Mouse (Mus musculus): ENCODE measurements around the gene Eda. TPM values are rescaled to one million over a fixed set of nuclear protein-coding genes. Genes with fewer than 3 reads are reported as not detected.

The Eda gene
- 1.7 and 1.8 TPM in 2 replicates for polyA plus RNA-seq (2014; fragmentation: Nextera tagmentation; extraction: Ambion mirVana)

DNA sequence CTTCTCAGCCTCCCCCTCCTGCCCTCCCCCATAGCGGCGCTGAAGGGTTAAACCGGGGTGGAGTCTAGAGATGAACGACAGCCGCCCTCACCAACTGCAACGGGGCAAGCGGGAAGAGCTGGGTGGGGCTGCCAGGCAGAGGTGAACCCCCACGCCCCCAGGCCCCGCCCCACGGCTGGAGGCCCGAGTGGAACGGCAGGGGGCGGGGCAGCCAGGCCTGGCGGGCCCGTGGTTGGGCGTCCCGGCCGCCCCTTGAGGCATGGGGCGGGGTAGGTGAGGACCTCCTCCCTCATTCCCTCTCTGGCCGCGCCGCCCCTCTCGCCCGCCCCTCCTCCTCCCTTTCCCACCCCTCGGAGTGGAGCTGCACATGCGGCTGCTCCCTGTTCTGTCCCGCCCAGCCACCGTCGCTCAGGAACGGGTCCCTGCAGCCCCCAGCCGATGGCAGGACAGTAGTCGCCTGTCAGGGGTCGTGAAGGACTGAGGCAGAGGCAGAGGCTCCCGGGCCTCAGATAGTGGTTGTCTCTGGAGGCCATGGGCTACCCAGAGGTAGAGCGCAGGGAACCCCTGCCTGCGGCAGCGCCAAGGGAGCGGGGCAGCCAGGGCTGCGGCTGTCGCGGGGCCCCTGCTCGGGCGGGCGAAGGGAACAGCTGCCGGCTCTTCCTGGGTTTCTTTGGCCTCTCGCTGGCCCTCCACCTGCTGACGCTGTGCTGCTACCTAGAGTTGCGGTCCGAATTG is at the start of gene Eda:
TSS of gene Eda (plus strand) at position 357 of the 735 bp plus-strand sequence.
- Histone ChIP-seq H3K9me3 (ENCODE audit: control insufficient read depth, low read length) (no peaks in the 10 kb centered on the region), H3K36me3 (ENCODE audit: control insufficient read depth, insufficient read depth, low read length) (no peaks in the 10 kb centered on the region), H3K4me3 (ENCODE audit: low read depth, low read length) (peak within 1 kb of the TSS; percentile 40), H3K4me2 (ENCODE audit: low read depth, severe bottlenecking) (peak within 1 kb of the TSS; percentile 82), H3K27ac (replicated peaks; ENCODE audit: low read depth, low read length) (no peak within 1 kb of the TSS; the same call in 1 of the 2 replicates), H3K9ac (ENCODE audit: low read length) (peak within 1 kb of the TSS; percentile 34; the same call in 1 of the 2 replicates), H3K27me3 (ENCODE audit: control insufficient read depth, insufficient read depth, low read length) (0 out of 2 replicates have a peak, but pooled peaks cover 5% of the 10 kb centered on the region), H3K4me1 (ENCODE audit: control insufficient read depth, insufficient read depth, low read length) (no peaks in the 10 kb centered on the region)
- DNase-seq (ENCODE audit: low spot score) (peak; percentile 89), ATAC-seq (ENCODE audit: insufficient number of reproducible peaks, low FRiP score, low TSS enrichment, low read depth) (peak; percentile 97)
- 21% methylated on average over 27 of the region's 49 CpGs for WGBS

DNA sequence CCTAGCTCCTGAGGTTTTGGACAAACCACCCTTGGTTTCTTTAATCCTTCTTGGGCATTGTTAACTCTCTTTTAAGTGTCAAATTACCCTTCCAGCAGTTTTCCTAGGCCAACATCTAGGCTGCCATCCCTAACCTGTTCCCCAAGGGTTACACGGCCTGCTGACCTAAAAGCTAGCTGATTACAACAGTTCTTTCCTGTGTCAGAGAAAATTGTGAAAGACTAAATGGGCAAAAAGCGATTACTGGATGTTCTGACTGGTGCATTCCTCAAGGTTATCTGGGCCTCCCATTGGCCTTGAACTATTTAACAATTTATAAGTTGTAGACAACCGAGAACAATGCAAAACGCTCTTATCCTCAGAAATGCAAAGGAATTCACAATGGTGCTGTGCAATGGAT is 14.4 kb upstream of the Eda start:
- no peak for ATAC-seq (ENCODE audit: insufficient number of reproducible peaks, low FRiP score, low TSS enrichment, low read depth)
- no peak overlapping the region for H3K9ac ChIP-seq (ENCODE audit: low read length)
- H3K4me1 ChIP-seq (ENCODE audit: control insufficient read depth, insufficient read depth, low read length), result no peaks in the 10 kb centered on the region
- no peaks in the 10 kb centered on the region for H3K27me3 ChIP-seq (ENCODE audit: control insufficient read depth, insufficient read depth, low read length)
- DNase-seq (ENCODE audit: low spot score), result no peak
- WGBS, result 69% methylated on average over 4 of the region's 4 CpGs
- H3K4me3 ChIP-seq (ENCODE audit: low read depth, low read length), result no peak overlapping the region
- H3K4me2 ChIP-seq (ENCODE audit: low read depth, severe bottlenecking), result no peak overlapping the region
- no peak overlapping the region for H3K27ac ChIP-seq (replicated peaks; ENCODE audit: low read depth, low read length)
- H3K36me3 ChIP-seq (ENCODE audit: control insufficient read depth, insufficient read depth, low read length), result no peaks in the 10 kb centered on the region
- H3K9me3 ChIP-seq (ENCODE audit: control insufficient read depth, low read length), result no peaks in the 10 kb centered on the region

DNA sequence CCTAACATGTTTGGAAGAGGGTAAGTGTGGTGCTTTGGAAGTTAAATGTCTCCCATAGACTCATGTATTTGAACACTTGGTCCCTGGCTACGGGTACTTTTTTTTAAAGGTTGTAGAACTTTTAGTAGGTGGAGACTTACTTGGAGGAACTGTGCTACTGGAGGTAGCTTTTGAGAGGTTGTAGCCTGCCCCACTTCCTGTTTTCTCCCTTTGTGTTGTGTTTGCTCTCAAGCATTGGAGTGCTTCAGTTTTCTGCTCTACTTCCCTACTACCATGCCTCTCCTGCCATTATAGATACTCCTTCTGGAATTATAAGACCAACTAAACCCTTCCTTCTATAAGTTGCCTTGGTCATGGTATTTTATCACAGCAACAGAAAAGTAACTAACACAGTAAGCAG is 5.3 kb upstream of the Eda start:
- WGBS, result 81% methylated on average over 1 of the region's 1 CpGs
- no peak overlapping the region for H3K4me2 ChIP-seq (ENCODE audit: low read depth, severe bottlenecking)
- no peaks in the 10 kb centered on the region for H3K4me1 ChIP-seq (ENCODE audit: control insufficient read depth, insufficient read depth, low read length)
- ATAC-seq (ENCODE audit: insufficient number of reproducible peaks, low FRiP score, low TSS enrichment, low read depth) (no peak), DNase-seq (ENCODE audit: low spot score) (no peak)
- H3K27me3 ChIP-seq (ENCODE audit: control insufficient read depth, insufficient read depth, low read length), result no peaks in the 10 kb centered on the region
- no peaks in the 10 kb centered on the region for H3K9me3 ChIP-seq (ENCODE audit: control insufficient read depth, low read length)
- H3K4me3 ChIP-seq (ENCODE audit: low read depth, low read length), result no peak overlapping the region
- H3K36me3 ChIP-seq (ENCODE audit: control insufficient read depth, insufficient read depth, low read length), result no peaks in the 10 kb centered on the region
- no peak overlapping the region for H3K27ac ChIP-seq (replicated peaks; ENCODE audit: low read depth, low read length)
- no peak overlapping the region for H3K9ac ChIP-seq (ENCODE audit: low read length)

DNA sequence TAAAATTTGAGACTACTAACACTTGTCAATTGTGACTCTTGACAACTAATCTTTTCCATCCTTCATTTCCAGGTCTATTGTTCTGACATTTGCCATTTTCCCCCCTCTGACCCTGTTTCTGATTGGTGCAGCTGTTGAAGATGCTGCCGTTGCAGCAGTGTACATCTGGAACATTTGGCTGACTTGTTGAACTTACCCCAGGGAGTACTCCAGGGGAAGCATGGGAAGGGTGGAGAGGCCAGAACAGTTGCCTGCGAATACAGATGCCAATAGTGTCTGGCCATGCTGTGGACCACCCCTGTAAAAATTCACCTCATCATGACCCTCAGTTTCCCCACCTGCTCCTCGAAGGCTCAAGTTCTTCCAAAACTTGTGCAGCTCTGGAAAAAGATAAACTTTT is 1.0 kb upstream of the Eda start:
- Histone ChIP-seq H3K4me2 (ENCODE audit: low read depth, severe bottlenecking) (no peak overlapping the region), H3K36me3 (ENCODE audit: control insufficient read depth, insufficient read depth, low read length) (no peaks in the 10 kb centered on the region), H3K9me3 (ENCODE audit: control insufficient read depth, low read length) (no peaks in the 10 kb centered on the region), H3K4me1 (ENCODE audit: control insufficient read depth, insufficient read depth, low read length) (no peaks in the 10 kb centered on the region), H3K27ac (replicated peaks; ENCODE audit: low read depth, low read length) (no peak overlapping the region), H3K27me3 (ENCODE audit: control insufficient read depth, insufficient read depth, low read length) (0 out of 2 replicates have a peak, but pooled peaks cover 5% of the 10 kb centered on the region), H3K4me3 (ENCODE audit: low read depth, low read length) (no peak overlapping the region), H3K9ac (ENCODE audit: low read length) (no peak overlapping the region)
- DNase-seq (ENCODE audit: low spot score), result peak; percentile 20
- ATAC-seq (ENCODE audit: insufficient number of reproducible peaks, low FRiP score, low TSS enrichment, low read depth), result no peak
- 46% methylated on average over 3 of the region's 3 CpGs for WGBS

DNA sequence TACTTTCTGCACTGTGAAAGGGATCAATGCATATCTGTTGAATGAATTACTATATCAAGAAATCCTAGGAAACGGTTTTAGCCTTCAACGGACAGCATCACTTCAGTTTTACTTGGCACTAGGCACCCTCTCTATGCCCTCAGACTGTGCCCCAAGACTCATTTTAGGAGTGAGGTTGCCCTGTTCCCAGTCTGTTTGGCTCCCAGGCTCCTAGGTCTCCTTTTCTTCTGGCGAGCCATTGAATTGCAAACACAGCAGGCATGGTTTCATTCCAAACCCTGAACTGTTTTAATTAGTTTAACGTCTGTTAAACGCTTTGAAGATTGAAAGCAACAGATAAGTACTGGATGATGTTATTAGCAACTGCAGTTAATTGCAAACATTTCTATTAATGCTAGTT is 603 bp upstream of the Eda start:
- Histone ChIP-seq H3K4me2 (ENCODE audit: low read depth, severe bottlenecking) (no peak overlapping the region; the same call in 1 of the 2 replicates), H3K4me1 (ENCODE audit: control insufficient read depth, insufficient read depth, low read length) (no peaks in the 10 kb centered on the region), H3K9ac (ENCODE audit: low read length) (no peak overlapping the region), H3K36me3 (ENCODE audit: control insufficient read depth, insufficient read depth, low read length) (no peaks in the 10 kb centered on the region), H3K9me3 (ENCODE audit: control insufficient read depth, low read length) (no peaks in the 10 kb centered on the region), H3K27me3 (ENCODE audit: control insufficient read depth, insufficient read depth, low read length) (0 out of 2 replicates have a peak, but pooled peaks cover 5% of the 10 kb centered on the region), H3K27ac (replicated peaks; ENCODE audit: low read depth, low read length) (no peak overlapping the region), H3K4me3 (ENCODE audit: low read depth, low read length) (no peak overlapping the region)
- 30% methylated on average over 5 of the region's 5 CpGs for WGBS
- ATAC-seq (ENCODE audit: insufficient number of reproducible peaks, low FRiP score, low TSS enrichment, low read depth) (no peak), DNase-seq (ENCODE audit: low spot score) (peak; percentile 22)

DNA sequence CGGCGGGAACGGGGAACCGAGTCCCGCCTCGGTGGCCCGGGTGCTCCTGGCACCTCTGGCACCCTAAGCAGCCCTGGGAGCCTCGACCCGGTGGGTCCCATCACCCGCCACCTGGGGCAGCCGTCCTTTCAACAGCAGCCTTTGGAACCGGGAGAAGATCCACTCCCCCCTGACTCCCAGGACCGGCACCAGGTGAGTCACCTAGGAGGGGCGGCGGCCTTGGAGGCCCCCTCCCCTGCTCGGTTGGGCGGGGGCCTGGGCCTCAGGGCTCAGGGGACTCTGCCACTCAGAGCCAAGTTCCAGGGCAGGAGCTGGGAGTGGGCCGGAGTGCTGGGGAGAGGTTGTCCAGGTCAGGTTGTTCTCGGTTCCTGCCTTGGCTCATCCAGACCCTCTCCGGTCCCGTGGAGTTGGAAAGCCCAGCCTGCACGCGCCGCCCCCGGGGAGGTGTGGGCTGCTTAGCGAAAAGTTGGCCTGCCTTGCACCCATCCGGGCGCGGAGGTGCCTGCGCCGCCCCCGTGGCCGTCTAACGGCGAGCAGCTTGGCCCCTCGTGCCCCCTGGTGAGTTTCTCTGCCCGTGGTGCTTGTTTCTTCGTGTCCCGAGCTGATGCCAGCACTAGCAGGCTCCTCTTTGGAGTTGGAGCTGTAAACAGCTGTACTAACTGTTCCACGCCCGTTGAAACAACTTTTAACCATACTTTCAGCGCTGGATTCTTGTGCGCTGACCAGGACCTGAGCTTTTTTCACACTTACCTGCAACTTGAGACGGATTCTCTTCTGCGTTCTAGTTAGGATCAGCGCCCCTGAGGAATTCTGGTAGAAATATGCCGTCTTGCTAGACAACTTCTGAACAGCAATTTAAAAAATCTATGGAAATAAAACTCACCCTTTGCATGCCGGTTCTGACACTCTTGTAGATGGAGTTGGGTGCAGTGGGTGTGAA is 849 bp downstream of the Eda start:
- 0 out of 2 replicates have a peak, but pooled peaks cover 5% of the 10 kb centered on the region for H3K27me3 ChIP-seq (ENCODE audit: control insufficient read depth, insufficient read depth, low read length)
- no peak overlapping the region; the same call in 1 of the 2 replicates for H3K27ac ChIP-seq (replicated peaks; ENCODE audit: low read depth, low read length)
- H3K4me3 ChIP-seq (ENCODE audit: low read depth, low read length), result peak overlapping the region; percentile 40
- H3K9me3 ChIP-seq (ENCODE audit: control insufficient read depth, low read length), result no peaks in the 10 kb centered on the region
- 23% methylated on average over 38 of the region's 48 CpGs for WGBS
- peak; percentile 46 for ATAC-seq (ENCODE audit: insufficient number of reproducible peaks, low FRiP score, low TSS enrichment, low read depth)
- DNase-seq (ENCODE audit: low spot score), result peak; percentile 34
- no peaks in the 10 kb centered on the region for H3K4me1 ChIP-seq (ENCODE audit: control insufficient read depth, insufficient read depth, low read length)
- peak overlapping the region; percentile 82 for H3K4me2 ChIP-seq (ENCODE audit: low read depth, severe bottlenecking)
- peak overlapping the region; percentile 34; the same call in 1 of the 2 replicates for H3K9ac ChIP-seq (ENCODE audit: low read length)
- no peaks in the 10 kb centered on the region for H3K36me3 ChIP-seq (ENCODE audit: control insufficient read depth, insufficient read depth, low read length)

DNA sequence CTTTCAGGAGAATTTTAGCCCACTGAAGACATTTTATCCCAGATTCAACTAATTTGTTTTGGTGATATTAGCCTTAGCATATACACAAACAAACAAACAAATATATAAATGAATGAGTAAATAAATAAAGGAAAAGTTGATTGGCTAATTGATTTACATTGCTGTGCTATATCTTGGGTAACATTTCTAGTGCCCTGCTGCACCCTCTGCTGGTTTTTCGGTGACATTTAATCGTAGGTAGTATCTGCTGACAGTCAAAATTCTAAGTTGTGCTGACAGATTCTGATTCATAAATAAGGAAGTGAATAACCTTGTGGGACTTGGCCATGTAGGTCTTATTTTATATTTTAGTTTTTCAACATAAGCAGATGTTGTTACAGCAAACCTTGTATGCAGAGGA is 2.9 kb downstream of the Eda start:
- ATAC-seq (ENCODE audit: insufficient number of reproducible peaks, low FRiP score, low TSS enrichment, low read depth), result no peak
- H3K4me3 ChIP-seq (ENCODE audit: low read depth, low read length), result no peak overlapping the region
- WGBS, result 74% methylated on average over 2 of the region's 2 CpGs
- H3K27ac ChIP-seq (replicated peaks; ENCODE audit: low read depth, low read length), result no peak overlapping the region
- no peaks in the 10 kb centered on the region for H3K9me3 ChIP-seq (ENCODE audit: control insufficient read depth, low read length)
- no peaks in the 10 kb centered on the region for H3K4me1 ChIP-seq (ENCODE audit: control insufficient read depth, insufficient read depth, low read length)
- no peak overlapping the region for H3K4me2 ChIP-seq (ENCODE audit: low read depth, severe bottlenecking)
- H3K27me3 ChIP-seq (ENCODE audit: control insufficient read depth, insufficient read depth, low read length), result 0 out of 2 replicates have a peak, but pooled peaks cover 5% of the 10 kb centered on the region
- DNase-seq (ENCODE audit: low spot score), result no peak
- no peaks in the 10 kb centered on the region for H3K36me3 ChIP-seq (ENCODE audit: control insufficient read depth, insufficient read depth, low read length)
- H3K9ac ChIP-seq (ENCODE audit: low read length), result no peak overlapping the region

DNA sequence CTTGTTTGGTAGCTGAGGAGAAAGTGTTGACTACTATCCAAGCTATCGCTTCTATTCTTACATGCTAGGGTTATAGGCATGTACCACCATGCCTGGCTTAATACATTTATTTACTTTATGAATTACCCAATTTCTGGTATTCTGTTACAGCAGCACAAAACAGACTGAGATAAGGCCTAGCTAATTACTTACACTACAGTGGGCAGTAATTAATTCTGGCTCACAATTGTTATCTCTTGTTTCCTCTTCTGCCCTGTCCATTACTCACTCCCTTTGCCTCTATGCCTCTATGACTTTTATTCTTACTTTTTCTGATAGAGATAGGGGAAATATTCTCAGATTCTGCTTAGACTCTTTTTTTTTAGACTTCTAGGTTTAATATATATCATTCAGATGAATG is 18.0 kb downstream of the Eda start:
- Histone ChIP-seq H3K36me3 (ENCODE audit: control insufficient read depth, insufficient read depth, low read length) (no peaks in the 10 kb centered on the region), H3K27ac (replicated peaks; ENCODE audit: low read depth, low read length) (no peak overlapping the region), H3K27me3 (ENCODE audit: control insufficient read depth, insufficient read depth, low read length) (no peaks in the 10 kb centered on the region), H3K4me3 (ENCODE audit: low read depth, low read length) (no peak overlapping the region), H3K9ac (ENCODE audit: low read length) (no peak overlapping the region), H3K4me1 (ENCODE audit: control insufficient read depth, insufficient read depth, low read length) (no peaks in the 10 kb centered on the region), H3K4me2 (ENCODE audit: low read depth, severe bottlenecking) (no peak overlapping the region), H3K9me3 (ENCODE audit: control insufficient read depth, low read length) (no peaks in the 10 kb centered on the region)
- no peak for DNase-seq (ENCODE audit: low spot score)
- ATAC-seq (ENCODE audit: insufficient number of reproducible peaks, low FRiP score, low TSS enrichment, low read depth), result no peak
- 93% methylated on average over 1 of the region's 1 CpGs for WGBS
